Mouse (Mus musculus): ENCODE results near the gene Epb41.

DNA sequence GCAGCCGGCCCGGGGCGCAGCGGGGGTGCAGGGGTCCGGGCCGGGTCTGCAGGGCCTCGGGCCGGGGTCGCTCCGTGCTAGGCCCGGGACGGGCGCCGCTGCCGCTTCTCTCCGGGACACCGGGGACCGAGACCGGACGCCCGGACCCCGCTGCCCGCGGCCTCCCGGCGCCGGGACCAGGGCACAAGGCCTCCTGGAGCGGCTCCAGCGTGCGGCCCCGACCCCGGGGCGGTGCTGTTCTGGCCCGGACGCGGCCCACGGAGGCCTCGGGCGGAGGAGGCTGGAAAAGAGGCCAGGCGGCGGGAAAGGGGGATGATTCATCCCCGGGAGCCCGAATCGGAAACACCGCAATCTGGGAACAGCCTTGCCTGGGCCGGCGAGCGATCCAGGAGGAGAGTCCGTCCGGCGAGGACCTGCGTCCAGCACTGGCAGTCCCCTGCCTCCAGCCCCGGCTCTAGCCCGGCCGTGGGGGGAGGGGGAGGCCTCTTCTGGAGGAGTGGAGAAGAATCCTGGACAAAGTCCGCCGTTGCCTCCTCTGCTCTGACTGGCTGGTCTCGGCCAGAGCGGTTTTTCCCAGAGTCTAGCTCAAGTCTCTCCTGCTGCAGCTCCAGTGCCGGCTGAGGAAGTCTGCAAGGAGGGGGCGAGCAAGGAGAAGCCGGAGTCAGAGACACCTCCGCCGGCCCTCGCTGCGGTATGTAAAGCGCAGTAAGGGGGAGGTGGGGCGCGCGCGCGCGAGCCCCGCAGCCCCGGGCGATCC lies 154.3 kb downstream of the Epb41 start:
- TF ChIP-seq POLR2A (IDR thresholded peaks at IDR 0.05; ENCODE audit: low read depth, low read length) (no peak), CTCF (IDR thresholded peaks at IDR 0.05; ENCODE audit: extremely low read depth, insufficient read depth, insufficient read length, insufficient replicate concordance) (no peak)
